ENCODE assay signal across 21 mouse cellular contexts in the genomic region with DNA sequence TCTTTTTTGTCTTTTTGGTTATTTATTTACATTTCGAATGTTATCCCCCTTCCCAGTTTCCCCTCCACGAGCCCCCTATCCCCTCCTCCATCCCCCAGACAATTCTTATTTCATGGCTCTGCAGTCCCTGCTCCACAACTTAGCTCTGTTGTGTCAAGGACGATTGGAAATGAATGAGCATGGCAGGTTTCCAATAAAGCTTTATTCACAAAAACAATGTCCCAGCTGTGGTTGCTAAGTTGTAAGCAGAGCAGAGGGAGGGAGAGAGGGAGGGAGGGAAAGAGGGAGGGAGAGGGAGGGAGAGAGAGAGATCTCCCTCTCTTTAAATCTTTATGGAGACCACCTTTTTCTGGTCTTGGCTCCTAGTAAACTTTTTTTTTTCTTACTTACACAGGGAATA. TPM values are rescaled to one million over a fixed set of nuclear protein-coding genes. Genes with fewer than 3 reads are reported as not detected.
DNase-seq lines count a peak whose midpoint lies in the region; ATAC-seq and TF ChIP-seq lines count a peak whose summit lies in the region.
"Had no signal": no experiment of that assay in that cellular context is flagged by ENCODE, and none has a peak within 500 bp of the region (broad histone marks: within the 10 kb centered on the region; RNA-seq: fewer than 3 reads in every experiment).

No protein-coding gene starts in this region.

- TF ChIP-seq CTCF in lung, embryonic 14.5 days (IDR thresholded peaks at IDR 0.05; ENCODE audit: low read depth): no peak

- no peaks in the 10 kb centered on the region for H3K27me3 ChIP-seq in forebrain, embryonic 14.5 days (replicated peaks; ENCODE audit: control insufficient read depth, insufficient read depth, low read length)
- H3K27me3 ChIP-seq in forebrain, embryonic 10.5 days (ENCODE audit: poor library complexity, severe bottlenecking): no peaks in the 10 kb centered on the region
- H3K27me3 ChIP-seq in lung, embryonic 14.5 days (ENCODE audit: insufficient read depth, low read length): no peaks in the 10 kb centered on the region
- H3K27me3 ChIP-seq: CH12.LX; forebrain, embryonic 13.5 days; heart, embryonic 12.5 days; limb, embryonic 15.5 days had no signal

- no peak overlapping the region for H3K4me2 ChIP-seq in forebrain, embryonic 14.5 days (ENCODE audit: low read length)
- H3K4me2 ChIP-seq in lung, embryonic 14.5 days: no peak overlapping the region
- H3K4me2 ChIP-seq: limb, embryonic 15.5 days had no signal

- no peaks in the 10 kb centered on the region for H3K36me3 ChIP-seq in forebrain, embryonic 14.5 days (ENCODE audit: control insufficient read depth, insufficient read depth, low read length)
- no peaks in the 10 kb centered on the region for H3K36me3 ChIP-seq in forebrain, embryonic 10.5 days (replicated peaks)
- no peaks in the 10 kb centered on the region for H3K36me3 ChIP-seq in lung, embryonic 14.5 days (ENCODE audit: insufficient read depth)
- H3K36me3 ChIP-seq: heart, embryonic 12.5 days; limb, embryonic 15.5 days had no signal

- H3K27ac ChIP-seq in forebrain, embryonic 14.5 days (ENCODE audit: low read depth, low read length): no peak overlapping the region
- H3K27ac ChIP-seq in forebrain, embryonic 10.5 days: no peak overlapping the region
- no peak overlapping the region for H3K27ac ChIP-seq in lung, embryonic 14.5 days (ENCODE audit: low read depth)

- no peak for ATAC-seq in forebrain, embryonic 14.5 days
- ATAC-seq in lung, embryonic 14.5 days (ENCODE audit: insufficient read depth): no peak
- ATAC-seq: forebrain, embryonic 13.5 days had no signal

- DNase-seq in forebrain, embryonic 14.5 days (ENCODE audit: low spot score): peak; percentile 72
- no peak for DNase-seq in forebrain, embryonic 10.5 days (ENCODE audit: extremely low spot score, low spot score)
- DNase-seq in lung, embryonic 14.5 days: peak; percentile 63
- no peak for DNase-seq in lung, postnatal 25 days (ENCODE audit: low spot score)
- DNase-seq in retina, postnatal 1 day: peak; percentile 36
- DNase-seq in retina, embryonic 14.5 days (ENCODE audit: low spot score): no peak
- DNase-seq in heart, postnatal 4 days: no peak
- no peak for DNase-seq in left cerebral cortex, adult 9 months (ENCODE audit: low spot score in 2 of 2)
- DNase-seq: cerebellum, adult 8-10 months; heart, postnatal 36 days; kidney, adult 11 months; kidney, postnatal 10 days; lung, adult 18-20 months; spleen, adult 18-20 months; thymus, adult 18-20 months had no signal

- 33% methylated on average over 3 of the region's 3 CpGs for WGBS in forebrain, embryonic 14.5 days
- 71% methylated on average over 3 of the region's 3 CpGs for WGBS in forebrain, embryonic 10.5 days
- 37% methylated on average over 3 of the region's 3 CpGs for WGBS in lung, embryonic 14.5 days

- no peak overlapping the region for H3K4me3 ChIP-seq in forebrain, embryonic 14.5 days (ENCODE audit: low read depth, low read length)
- no peak overlapping the region for H3K4me3 ChIP-seq in forebrain, embryonic 10.5 days
- no peak overlapping the region for H3K4me3 ChIP-seq in lung, embryonic 14.5 days (ENCODE audit: low read depth, low read length)
- H3K4me3 ChIP-seq: forebrain, embryonic 13.5 days; heart, embryonic 12.5 days; left cerebral cortex, adult 2 months; limb, embryonic 15.5 days; myocyte had no signal

- no peak overlapping the region for H3K9ac ChIP-seq in forebrain, embryonic 14.5 days (ENCODE audit: low read length)
- no peak overlapping the region for H3K9ac ChIP-seq in lung, embryonic 14.5 days
- H3K9ac ChIP-seq: heart, embryonic 12.5 days; limb, embryonic 15.5 days had no signal

- peaks cover 16% of the 10 kb centered on the region for H3K4me1 ChIP-seq in forebrain, embryonic 14.5 days (ENCODE audit: control insufficient read depth, insufficient read depth, low read length)
- peaks cover 27% of the 10 kb centered on the region for H3K4me1 ChIP-seq in forebrain, embryonic 10.5 days
- H3K4me1 ChIP-seq in lung, embryonic 14.5 days (ENCODE audit: insufficient read depth): no peaks in the 10 kb centered on the region

- no peaks in the 10 kb centered on the region for H3K9me3 ChIP-seq in forebrain, embryonic 14.5 days (replicated peaks; ENCODE audit: control insufficient read depth, low read length)
- no peaks in the 10 kb centered on the region for H3K9me3 ChIP-seq in forebrain, embryonic 10.5 days
- no peaks in the 10 kb centered on the region for H3K9me3 ChIP-seq in lung, embryonic 14.5 days (ENCODE audit: low read depth, low read length)
- H3K9me3 ChIP-seq: forebrain, embryonic 13.5 days; heart, embryonic 12.5 days; limb, embryonic 15.5 days had no signal

RNA-seq across cellular contexts. Expression of a gene that starts 15.4 kb away (rescaled TPM):
- polyA plus RNA-seq in forebrain, embryonic 14.5 days (2014; fragmentation: Nextera tagmentation; extraction: Ambion mirVana): 28.4 and 34.4 TPM in 2 replicates
- 24.3 and 25.5 TPM in 2 replicates for polyA plus RNA-seq in forebrain, embryonic 10.5 days (2016; fragmentation: Nextera tagmentation; extraction: Ambion mirVana)
- polyA plus RNA-seq in lung, embryonic 14.5 days (2014; fragmentation: Nextera tagmentation; extraction: Ambion mirVana): 12.9 and 13.8 TPM in 2 replicates
- total RNA-seq in heart, postnatal 4 days (2021): 10 to 100 TPM; 13.8 to 14.8 TPM

Comparison
In these comparisons a context has a peak if more than half of its experiments do, and no peak if none do; other contexts are left out.
1. DNase-seq: peak in forebrain, embryonic 14.5 days (single experiment), lung, embryonic 14.5 days (single experiment) and retina, postnatal 1 day (single experiment); none in forebrain, embryonic 10.5 days (single experiment), lung, postnatal 25 days (single experiment), retina, embryonic 14.5 days (single experiment), heart, postnatal 4 days (single experiment) and left cerebral cortex, adult 9 months (0 of 2).